Mouse (Mus musculus) stomach, postnatal 0 days (tissue): Measurements from ENCODE around the gene Adgrb3. TPM values are rescaled to one million over a fixed set of nuclear protein-coding genes. Genes with fewer than 3 reads are reported as not detected.
"Not testable (repeated sequence)": the region's sequence is repeated elsewhere in the genome, so short reads cannot be mapped to it uniquely, and the experiment has no call there.

Experiments used
- ATAC-seq: fragments of 200-750 bp; cut with Nextera tagmentation; 2 replicates; pipeline ENCODE4 v1.8.0; 2017; ENCODE audit not compliant: low FRiP score, low TSS enrichment
- DNase-seq: peaks from one replicate; pipeline ENCODE4 v3.0.0-alpha.2; 2016; ENCODE audit warnings: low spot score
- H3K27ac ChIP-seq: fragments of 300-500 bp; sonication (generic); replicated peaks from 2 replicates; pipeline ENCODE4 v1.5.1; 2014; ENCODE audit warnings: mild to moderate bottlenecking, control low read depth
- H3K27me3 ChIP-seq: fragments of 300-500 bp; sonication (generic); 2 replicates; pipeline ENCODE4 v1.6.1; 2014; ENCODE audit warnings: low read length; ENCODE audit not compliant: control insufficient read depth, insufficient read depth
- H3K36me3 ChIP-seq: fragments of 300-500 bp; sonication (generic); 2 replicates; pipeline ENCODE4 v1.6.1; 2014; ENCODE audit warnings: low read length, mixed read lengths; ENCODE audit not compliant: control insufficient read depth, insufficient read depth
- H3K4me1 ChIP-seq: fragments of 300-500 bp; sonication (generic); replicated peaks from 2 replicates; pipeline ENCODE4 v1.6.1; 2014; ENCODE audit warnings: antibody characterized with exemption; ENCODE audit not compliant: control insufficient read depth, insufficient read depth
- H3K4me2 ChIP-seq: fragments of 300-500 bp; sonication (generic); replicated peaks from 2 replicates; pipeline ENCODE4 v1.6.1; 2014; ENCODE audit warnings: low read depth, mild to moderate bottlenecking, control low read depth, moderate library complexity
- H3K4me3 ChIP-seq: fragments of 300-500 bp; sonication (generic); 2 replicates; pipeline ENCODE4 v1.5.1; 2014; ENCODE audit warnings: low read depth, low read length, control low read depth
- H3K9ac ChIP-seq: fragments of 300-500 bp; sonication (generic); 2 replicates; pipeline ENCODE4 v1.6.1; 2014; ENCODE audit warnings: mild to moderate bottlenecking, low read length, control low read depth, mixed read lengths
- H3K9me3 ChIP-seq: fragments of 300-500 bp; sonication (generic); 2 replicates; pipeline ENCODE4 v1.6.1; 2016; ENCODE audit warnings: low read length; ENCODE audit not compliant: control insufficient read depth
- CTCF ChIP-seq: IDR thresholded peaks from 2 replicates; pipeline ENCODE4 v1.5.1; 2016; ENCODE audit warnings: antibody characterized with exemption, low read depth, mild to moderate bottlenecking, moderate library complexity
- EP300 ChIP-seq: optimal IDR thresholded peaks from 2 replicates; pipeline ENCODE3; 2016; ENCODE audit warnings: antibody characterized with exemption
- WGBS: fragments of 180-500 bp; shearing (Covaris S2); extraction: QIAGEN DNeasy Blood & Tissue Kit; methylation state at CpG from one replicate; pipeline ENCODE4 v1.1.7; 2014; 5-methylcytosine and 5-hydroxymethylcytosine counted together
- polyA plus RNA-seq: library from polyadenylated mRNA; unstranded; fragments of >200 nt; fragmentation: Nextera tagmentation; extraction: Ambion mirVana; gene quantifications from 2 replicates; pipeline ENCODE4 v1.2.1, GENCODE M21; 2015

Gene Adgrb3
- polyA plus RNA-seq, 1 experiment from 2014 or later = 1.8 TPM

DNA sequence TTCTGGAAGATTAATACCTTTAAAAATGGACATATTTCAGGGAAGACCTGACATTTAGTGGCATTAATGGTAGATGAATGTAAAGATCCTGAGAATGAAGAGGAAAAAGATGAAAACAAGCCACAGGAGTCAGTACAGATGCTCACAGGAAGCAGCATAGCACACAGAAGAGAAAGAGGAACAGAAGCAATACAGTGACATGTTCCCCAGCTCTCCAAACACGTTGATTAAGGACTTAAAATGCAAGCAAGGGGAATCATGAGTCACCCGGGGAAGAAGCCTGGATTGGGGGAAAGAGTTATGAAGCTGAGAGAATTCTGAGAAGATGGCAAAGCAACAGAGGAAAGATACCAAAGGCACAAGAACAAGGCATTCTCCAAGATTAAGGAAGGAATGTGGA lies 149.9 kb downstream of the Adgrb3 start:
- Histone ChIP-seq H3K9ac (no peak overlapping the region), H3K4me2 (no peak overlapping the region), H3K4me1 (no peaks in the 10 kb centered on the region), H3K4me3 (no peak overlapping the region), H3K36me3 (no peaks in the 10 kb centered on the region), H3K27me3 (no peaks in the 10 kb centered on the region), H3K27ac (no peak overlapping the region), H3K9me3 (no peaks in the 10 kb centered on the region)
- 35% methylated on average over 2 of the region's 2 CpGs for WGBS
- DNase-seq = no peak
- TF ChIP-seq EP300 (no peak), CTCF (no peak)
- no peak for ATAC-seq

DNA sequence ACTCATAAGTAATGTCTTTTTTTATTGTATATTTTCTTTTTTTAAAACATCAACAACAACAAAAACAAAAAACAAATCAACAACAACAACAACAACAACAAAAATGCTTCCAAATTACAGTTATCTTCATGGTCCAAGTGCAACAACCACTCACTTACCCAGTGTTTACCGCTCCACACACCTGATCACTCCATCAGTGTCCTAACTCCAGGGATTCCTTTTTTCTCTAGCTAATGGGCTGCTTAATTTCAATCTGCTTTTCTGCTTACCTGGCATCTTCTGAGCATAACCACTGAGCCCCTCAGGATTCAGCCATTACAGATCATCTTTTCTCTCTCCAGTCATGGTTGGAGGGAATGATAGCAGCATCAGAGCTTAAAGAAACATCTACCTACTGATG lies 176.8 kb downstream of the Adgrb3 start:
- Histone ChIP-seq H3K4me3 (no peak overlapping the region), H3K4me1 (no peaks in the 10 kb centered on the region), H3K4me2 (no peak overlapping the region), H3K9ac (no peak overlapping the region), H3K27ac (no peak overlapping the region), H3K27me3 (no peaks in the 10 kb centered on the region), H3K36me3 (no peaks in the 10 kb centered on the region), H3K9me3 (no peaks in the 10 kb centered on the region)
- TF ChIP-seq CTCF (no peak), EP300 (no peak)
- DNase-seq (no peak), ATAC-seq (no peak)
- WGBS = 85% methylated on average over 1 of the region's 1 CpGs

DNA sequence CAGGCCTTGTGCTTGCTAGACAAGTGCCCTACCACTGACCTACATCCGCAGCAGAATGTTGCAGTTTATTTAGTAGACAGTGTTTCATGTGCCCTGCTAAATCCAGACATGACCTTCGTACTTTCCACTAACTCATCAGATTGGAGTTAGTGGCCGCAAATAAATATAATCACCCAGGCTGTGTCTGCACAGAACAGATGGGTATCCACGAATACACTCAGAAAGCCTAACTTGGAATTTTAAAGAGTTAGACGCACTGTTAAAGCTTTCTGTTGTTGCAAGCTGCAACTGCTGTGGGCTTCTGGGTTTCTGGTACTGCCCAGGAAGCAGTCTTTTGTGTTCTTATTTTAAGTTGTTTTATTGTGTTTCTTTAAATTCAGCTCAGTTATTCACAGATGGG lies 185.3 kb downstream of the Adgrb3 start:
- H3K9me3 ChIP-seq = no peaks in the 10 kb centered on the region
- no peak overlapping the region for H3K9ac ChIP-seq
- 66% methylated on average over 5 of the region's 5 CpGs for WGBS
- H3K27me3 ChIP-seq = no peaks in the 10 kb centered on the region
- TF ChIP-seq EP300 (no peak), CTCF (no peak)
- no peak overlapping the region for H3K4me2 ChIP-seq
- H3K27ac ChIP-seq = no peak overlapping the region
- no peak for DNase-seq
- H3K4me1 ChIP-seq = no peaks in the 10 kb centered on the region
- no peaks in the 10 kb centered on the region for H3K36me3 ChIP-seq
- no peak overlapping the region for H3K4me3 ChIP-seq
- ATAC-seq = no peak

DNA sequence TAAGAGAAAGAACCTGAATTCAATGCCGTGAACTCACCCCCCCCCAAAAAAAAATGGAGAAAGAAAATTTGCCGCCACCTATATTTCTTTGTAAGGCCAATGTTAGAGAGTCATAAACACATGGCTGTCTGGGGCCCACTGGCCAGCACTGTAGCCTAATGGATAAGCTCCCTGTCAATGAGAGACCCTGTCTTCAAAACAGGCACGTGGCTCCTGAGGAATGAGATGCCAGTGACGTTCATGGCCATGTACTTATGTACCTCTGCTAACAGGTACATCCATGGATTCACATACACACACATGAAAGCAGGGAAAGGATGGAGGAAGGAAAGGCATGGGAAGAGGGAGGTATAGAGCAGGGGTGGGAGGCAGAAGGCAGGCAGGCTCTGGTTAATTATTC lies 208.0 kb downstream of the Adgrb3 start:
- H3K27me3 ChIP-seq = no peaks in the 10 kb centered on the region
- H3K9ac ChIP-seq = no peak overlapping the region
- no peak for ATAC-seq
- H3K4me3 ChIP-seq = no peak overlapping the region
- TF ChIP-seq EP300 (no peak), CTCF (no peak)
- H3K9me3 ChIP-seq = no peaks in the 10 kb centered on the region
- DNase-seq = no peak
- no peak overlapping the region for H3K4me2 ChIP-seq
- 65% methylated on average over 4 of the region's 4 CpGs for WGBS
- no peak overlapping the region for H3K27ac ChIP-seq
- H3K4me1 ChIP-seq = no peaks in the 10 kb centered on the region
- H3K36me3 ChIP-seq = no peaks in the 10 kb centered on the region

DNA sequence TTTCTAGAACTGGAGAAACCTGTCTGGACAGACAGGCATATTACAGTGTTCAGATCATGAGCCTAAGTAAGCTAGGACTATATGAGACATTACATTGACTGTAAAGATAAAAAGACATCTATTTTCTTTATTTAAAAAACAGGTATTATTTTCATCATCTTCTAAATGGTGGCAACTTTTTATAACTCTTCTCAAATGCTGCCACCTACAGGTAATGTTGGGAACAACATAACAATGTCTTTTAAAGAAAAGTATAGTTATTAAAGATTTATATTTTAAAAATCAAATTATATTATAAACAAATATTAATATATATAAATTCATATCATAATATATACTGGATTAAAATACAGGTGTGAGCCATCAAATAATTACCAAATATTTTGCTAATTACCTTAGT lies 212.6 kb downstream of the Adgrb3 start:
- peak; percentile 64 for TF ChIP-seq CTCF
- TF ChIP-seq EP300 = no peak
- Histone ChIP-seq H3K4me3 (no peak overlapping the region), H3K9ac (no peak overlapping the region), H3K9me3 (no peaks in the 10 kb centered on the region), H3K4me2 (no peak overlapping the region), H3K27ac (no peak overlapping the region), H3K4me1 (no peaks in the 10 kb centered on the region), H3K27me3 (no peaks in the 10 kb centered on the region), H3K36me3 (no peaks in the 10 kb centered on the region)
- DNase-seq (no peak), ATAC-seq (no peak)

DNA sequence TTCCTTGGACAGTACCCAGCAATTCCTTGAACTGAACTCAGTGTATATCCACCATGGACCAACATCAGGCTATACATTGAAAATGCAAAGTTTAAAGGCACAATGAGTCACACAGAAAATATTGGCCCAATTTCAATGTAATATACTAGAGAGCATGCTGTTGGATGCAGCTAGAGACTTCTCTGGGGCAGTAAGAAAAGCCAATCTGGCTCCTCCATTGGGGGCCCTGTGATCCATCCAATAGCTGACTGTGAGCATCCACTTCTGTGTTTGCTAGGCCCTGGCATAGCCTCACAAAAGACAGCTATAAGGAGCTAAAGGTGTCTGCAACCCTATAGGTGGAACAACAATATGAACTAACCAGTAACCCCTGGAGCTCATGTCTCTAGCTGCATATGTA lies 218.7 kb downstream of the Adgrb3 start:
- not testable (repeated sequence) for H3K9ac ChIP-seq, H3K4me1 ChIP-seq, H3K27me3 ChIP-seq, H3K4me2 ChIP-seq, H3K4me3 ChIP-seq, H3K9me3 ChIP-seq, ATAC-seq, H3K27ac ChIP-seq, DNase-seq, H3K36me3 ChIP-seq

DNA sequence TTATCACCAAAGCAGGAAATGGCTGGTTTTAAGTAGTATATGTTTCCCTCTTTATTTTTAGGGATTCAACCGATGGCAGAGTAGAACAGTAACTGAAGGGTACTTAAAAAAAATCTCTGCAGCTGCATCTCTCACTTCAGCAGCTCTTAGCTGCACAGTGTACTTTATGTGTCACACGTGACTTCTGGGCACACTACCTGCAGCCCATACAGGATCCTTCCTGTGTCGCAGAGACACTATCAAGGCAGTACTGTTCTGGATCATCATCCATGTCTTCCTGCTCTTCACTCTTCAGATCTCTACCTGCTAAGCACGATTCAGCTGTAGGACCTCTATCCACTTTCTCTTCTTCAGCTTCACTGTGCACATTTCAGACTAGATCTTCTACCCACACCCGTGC lies 230.6 kb downstream of the Adgrb3 start:
- H3K9me3 ChIP-seq = no peaks in the 10 kb centered on the region
- no peak overlapping the region for H3K27ac ChIP-seq
- no peaks in the 10 kb centered on the region for H3K27me3 ChIP-seq
- H3K36me3 ChIP-seq = no peaks in the 10 kb centered on the region
- no peak for DNase-seq
- H3K4me2 ChIP-seq = no peak overlapping the region
- H3K9ac ChIP-seq = no peak overlapping the region
- H3K4me1 ChIP-seq = no peaks in the 10 kb centered on the region
- no peak for ATAC-seq
- TF ChIP-seq EP300 = no peak
- no peak for TF ChIP-seq CTCF
- 80% methylated on average over 5 of the region's 5 CpGs for WGBS
- no peak overlapping the region for H3K4me3 ChIP-seq
